Mouse (Mus musculus) liver, adult (tissue): Measurements from ENCODE around the gene Irx2.

Source experiments
- GATA4 ChIP-seq: IDR thresholded peaks from 2 replicates; pipeline ENCODE4 v1.6.1; 2014; ENCODE audit warnings: mild to moderate bottlenecking, low read length; ENCODE audit not compliant: insufficient replicate concordance

Gene Irx2

GRCm38 (mm10) chr13:72628462-72628916, at the start of gene Irx2:
Irx2 (plus strand) TSS chr13:72628820.
- no peak for TF ChIP-seq GATA4

GRCm38 (mm10) chr13:72581276-72581675, 47.3 kb upstream of the Irx2 start:
- no peak for TF ChIP-seq GATA4

DNA sequence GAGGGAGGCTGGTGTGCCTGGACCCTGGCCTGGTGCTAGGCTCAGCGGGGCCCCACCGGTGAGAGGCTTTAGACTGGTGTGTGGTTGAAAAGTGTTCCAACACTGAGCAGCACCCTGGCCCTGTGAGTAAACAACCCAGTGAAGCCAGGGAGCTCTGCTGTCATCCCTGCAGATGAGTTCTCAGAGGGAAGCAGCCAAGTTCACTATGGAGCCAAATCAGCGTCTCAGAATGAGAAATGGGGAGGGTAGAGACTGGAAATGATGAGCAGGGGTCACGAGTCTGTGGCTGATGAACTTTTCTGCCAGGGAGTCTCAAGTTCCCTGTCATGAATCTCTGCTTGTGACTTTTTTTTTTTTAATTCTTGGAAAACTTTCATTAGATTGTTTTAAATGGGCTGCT, 36.1 kb upstream of the Irx2 start:
- TF ChIP-seq GATA4: no peak

GRCm38 (mm10) chr13:72593310-72593709, 35.3 kb upstream of the Irx2 start:
- no peak for TF ChIP-seq GATA4

DNA sequence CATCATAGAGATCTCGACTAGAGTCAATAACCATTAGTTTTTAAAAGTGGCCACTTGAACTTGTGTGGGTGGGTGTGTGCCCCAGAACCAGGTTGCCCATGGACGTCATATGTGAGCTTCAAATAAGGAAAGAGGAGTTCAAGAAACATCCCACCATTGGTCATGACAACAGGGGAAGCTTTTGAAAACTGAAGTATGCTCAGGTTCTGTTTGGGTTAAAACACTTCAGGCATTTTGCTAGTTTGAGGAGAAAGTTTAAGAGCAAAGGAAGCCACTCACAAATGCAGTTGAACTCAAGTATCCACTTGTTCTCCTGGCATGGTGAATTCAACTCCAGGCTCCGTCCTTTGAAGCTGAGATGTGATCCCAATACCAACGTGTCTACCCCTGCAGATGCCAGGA, 34.9 kb upstream of the Irx2 start:
- no peak for TF ChIP-seq GATA4

- TF ChIP-seq GATA4: no peak
Observed at GRCm38 (mm10) chr13:72599254-72599653, 29.4 kb upstream of the Irx2 start.

- no peak for TF ChIP-seq GATA4
Observed at GRCm38 (mm10) chr13:72608706-72609105, 19.9 kb upstream of the Irx2 start.

GRCm38 (mm10) chr13:72610277-72610676, 18.3 kb upstream of the Irx2 start:
- no peak for TF ChIP-seq GATA4

- no peak for TF ChIP-seq GATA4
Observed at GRCm38 (mm10) chr13:72623926-72624846, 4.4 kb upstream of the Irx2 start.

DNA sequence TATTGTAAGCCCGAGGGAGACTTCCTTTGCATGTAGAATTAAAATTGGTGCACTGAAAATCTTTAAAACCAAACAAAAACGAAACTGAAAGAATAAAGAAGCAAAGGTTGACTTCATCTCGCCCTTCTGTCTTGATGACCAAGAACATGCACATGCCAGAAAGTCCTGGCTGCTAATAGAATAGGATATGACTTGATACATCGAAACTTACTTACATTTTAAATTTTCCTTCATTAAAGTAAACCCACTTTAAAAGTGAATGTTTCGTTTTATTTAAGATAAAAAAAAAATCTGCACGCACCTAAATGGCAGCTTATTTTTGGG, 3.8 kb upstream of the Irx2 start:
- no peak for TF ChIP-seq GATA4

- no peak for TF ChIP-seq GATA4
Observed at GRCm38 (mm10) chr13:72625236-72625950, 3.2 kb upstream of the Irx2 start.

DNA sequence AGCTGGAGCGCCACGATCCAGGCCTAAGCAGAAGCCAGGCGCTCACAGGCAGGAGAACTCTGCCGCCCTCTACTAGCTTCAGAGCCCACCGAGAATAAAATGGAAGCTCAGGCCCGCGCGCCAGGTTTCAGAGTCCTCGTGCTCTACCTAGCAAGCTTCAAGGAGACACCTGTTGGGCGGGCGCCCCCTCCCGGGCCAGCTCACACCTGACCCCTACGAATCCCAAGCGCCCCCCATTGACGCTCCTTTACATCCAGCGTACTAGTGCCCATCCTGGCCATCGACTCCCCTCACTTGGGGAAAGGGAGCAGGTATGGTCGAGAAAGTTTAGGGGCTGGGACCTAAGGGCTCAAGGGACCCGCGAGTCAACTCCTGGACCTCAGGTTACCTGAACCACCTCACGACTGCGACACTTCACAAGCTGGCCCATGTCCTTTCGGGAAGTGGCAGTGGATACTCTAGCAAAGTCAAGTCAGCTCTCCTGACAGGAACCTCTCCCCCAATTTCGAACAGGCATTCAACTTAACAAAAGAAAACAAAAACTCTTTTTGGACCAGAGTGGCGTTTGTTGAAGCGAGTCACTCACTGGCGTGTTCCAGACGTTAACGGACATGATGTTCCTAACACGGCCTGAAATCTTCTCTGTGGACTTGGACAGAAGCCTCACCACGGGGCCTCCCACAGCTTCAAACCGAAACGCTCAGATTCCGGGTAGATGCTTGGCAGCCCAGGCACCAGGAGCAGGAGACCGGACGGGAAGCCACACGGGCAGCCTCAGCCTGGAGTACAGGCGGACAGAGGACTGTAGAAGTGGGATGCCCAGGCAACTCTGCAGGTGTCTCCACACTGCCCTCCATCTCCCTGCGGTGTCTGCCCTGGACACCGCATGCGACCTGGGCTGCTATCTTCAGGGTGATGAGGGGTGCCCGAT, 964 bp upstream of the Irx2 start:
- no peak for TF ChIP-seq GATA4

- TF ChIP-seq GATA4: no peak
Observed at GRCm38 (mm10) chr13:72628935-72629631, 463 bp downstream of the Irx2 start.

GRCm38 (mm10) chr13:72629806-72630205, 1.2 kb downstream of the Irx2 start:
- no peak for TF ChIP-seq GATA4
